Mouse (Mus musculus) lung, embryonic 14.5 days (tissue): ENCODE measurements around the gene Ubac2. TPM values are rescaled to one million over a fixed set of nuclear protein-coding genes. Genes with fewer than 3 reads are reported as not detected.

Experiments
- ATAC-seq: fragments of 200-750 bp; cut with Nextera tagmentation; 2 replicates; pipeline ENCODE4 v1.8.0; 2017; ENCODE audit warnings: mild to moderate bottlenecking, moderate TSS enrichment, moderate library complexity; ENCODE audit not compliant: insufficient read depth
- DNase-seq: peaks from one replicate; pipeline ENCODE4 v3.0.0-alpha.2; 2015
- H3K27ac ChIP-seq: fragments of 300-500 bp; sonication (generic); 2 replicates; pipeline ENCODE4 v1.5.1; 2014; ENCODE audit warnings: low read depth, mild to moderate bottlenecking, moderate library complexity
- H3K27me3 ChIP-seq: fragments of 300-500 bp; sonication (generic); 2 replicates; pipeline ENCODE4 v1.6.1; 2014; ENCODE audit warnings: low read length, control low read depth; ENCODE audit not compliant: insufficient read depth
- H3K36me3 ChIP-seq: fragments of 300-500 bp; sonication (generic); 2 replicates; pipeline ENCODE4 v1.6.1; 2014; ENCODE audit warnings: control low read depth; ENCODE audit not compliant: insufficient read depth
- H3K4me1 ChIP-seq: fragments of 300-500 bp; sonication (generic); 2 replicates; pipeline ENCODE4 v1.6.1; 2014; ENCODE audit warnings: antibody characterized with exemption, control low read depth; ENCODE audit not compliant: insufficient read depth
- H3K4me2 ChIP-seq: fragments of 300-500 bp; sonication (generic); 2 replicates; pipeline ENCODE4 v1.6.1; 2014; ENCODE audit warnings: mild to moderate bottlenecking
- H3K4me3 ChIP-seq: fragments of 300-500 bp; sonication (generic); 2 replicates; pipeline ENCODE4 v1.5.1; 2014; ENCODE audit warnings: low read depth, low read length
- H3K9ac ChIP-seq: fragments of 300-500 bp; sonication (generic); 2 replicates; pipeline ENCODE4 v1.6.1; 2014
- H3K9me3 ChIP-seq: fragments of 300-500 bp; sonication (generic); 2 replicates; pipeline ENCODE4 v1.6.1; 2016; ENCODE audit warnings: low read depth, low read length, control low read depth
- CTCF ChIP-seq: IDR thresholded peaks from 2 replicates; pipeline ENCODE4 v1.5.1; 2016; ENCODE audit warnings: antibody characterized with exemption, low read depth
- WGBS: fragments of 180-500 bp; shearing (Covaris S2); extraction: QIAGEN DNeasy Blood & Tissue Kit; methylation state at CpG from one replicate; pipeline ENCODE4 v1.1.7; 2014; 5-methylcytosine and 5-hydroxymethylcytosine counted together
- polyA plus RNA-seq: library from polyadenylated mRNA; unstranded; fragments of >200 nt; fragmentation: Nextera tagmentation; extraction: Ambion mirVana; gene quantifications from 2 replicates; pipeline ENCODE4 v1.2.1, GENCODE M21; 2014

The Ubac2 gene
- polyA plus RNA-seq, 1 experiment from 2014 or later = 61.1 TPM

GRCm38 (mm10) chr14:121915621-121916020, 37.2 kb downstream of the Ubac2 start, which contains the start of gene Gpr18:
Gpr18 (minus strand) TSS chr14:121915781.
- no peak within 1 kb of the TSS for H3K4me2 ChIP-seq
- ATAC-seq (no peak), DNase-seq (no peak)
- 61% methylated on average over 8 of the region's 8 CpGs for WGBS
- H3K4me3 ChIP-seq = no peak within 1 kb of the TSS
- no peak within 1 kb of the TSS for H3K27ac ChIP-seq
- TF ChIP-seq CTCF = no peak
- peaks cover under 1% of the 10 kb centered on the region; the same call in 1 of the 2 replicates for H3K4me1 ChIP-seq
- peaks cover 39% of the 10 kb centered on the region for H3K36me3 ChIP-seq
- no peak within 1 kb of the TSS for H3K9ac ChIP-seq
- H3K9me3 ChIP-seq = no peaks in the 10 kb centered on the region
- H3K27me3 ChIP-seq = no peaks in the 10 kb centered on the region

- ATAC-seq (no peak), DNase-seq (no peak)
- no peak for TF ChIP-seq CTCF
- Histone ChIP-seq H3K27ac (no peak overlapping the region), H3K4me2 (no peak overlapping the region), H3K9ac (no peak overlapping the region), H3K9me3 (no peaks in the 10 kb centered on the region), H3K36me3 (peaks cover 32% of the 10 kb centered on the region), H3K4me3 (no peak overlapping the region), H3K4me1 (peaks cover 6% of the 10 kb centered on the region; the same call in 1 of the 2 replicates), H3K27me3 (no peaks in the 10 kb centered on the region)
- WGBS = 80% methylated on average over 6 of the region's 6 CpGs
Measured at GRCm38 (mm10) chr14:121916311-121917094, 38.1 kb downstream of the Ubac2 start.

- ATAC-seq = no peak
- peaks cover 6% of the 10 kb centered on the region; the same call in 1 of the 2 replicates for H3K4me1 ChIP-seq
- H3K4me2 ChIP-seq = no peak overlapping the region
- no peak for TF ChIP-seq CTCF
- no peaks in the 10 kb centered on the region for H3K27me3 ChIP-seq
- H3K4me3 ChIP-seq = no peak overlapping the region
- peaks cover 20% of the 10 kb centered on the region; the same call in 1 of the 2 replicates for H3K36me3 ChIP-seq
- 76% methylated on average over 3 of the region's 3 CpGs for WGBS
- no peaks in the 10 kb centered on the region for H3K9me3 ChIP-seq
- no peak overlapping the region for H3K9ac ChIP-seq
- DNase-seq = no peak
- H3K27ac ChIP-seq = no peak overlapping the region
Measured at GRCm38 (mm10) chr14:121918266-121918665, 39.8 kb downstream of the Ubac2 start.

GRCm38 (mm10) chr14:121919752-121920151, 41.3 kb downstream of the Ubac2 start:
- no peak for ATAC-seq
- WGBS = 14% methylated on average over 3 of the region's 3 CpGs
- no peak overlapping the region for H3K9ac ChIP-seq
- peak; percentile 69 for TF ChIP-seq CTCF
- no peaks in the 10 kb centered on the region for H3K9me3 ChIP-seq
- H3K27me3 ChIP-seq = no peaks in the 10 kb centered on the region
- H3K27ac ChIP-seq = no peak overlapping the region
- H3K36me3 ChIP-seq = peaks cover 20% of the 10 kb centered on the region; the same call in 1 of the 2 replicates
- peaks cover 6% of the 10 kb centered on the region; the same call in 1 of the 2 replicates for H3K4me1 ChIP-seq
- H3K4me3 ChIP-seq = no peak overlapping the region
- DNase-seq = peak; percentile 74
- H3K4me2 ChIP-seq = no peak overlapping the region

- peaks cover 6% of the 10 kb centered on the region; the same call in 1 of the 2 replicates for H3K4me1 ChIP-seq
- WGBS = 61% methylated on average over 12 of the region's 12 CpGs
- no peak for TF ChIP-seq CTCF
- H3K27me3 ChIP-seq = no peaks in the 10 kb centered on the region
- peaks cover 20% of the 10 kb centered on the region; the same call in 1 of the 2 replicates for H3K36me3 ChIP-seq
- peak overlapping the region; percentile 36; the same call in 1 of the 2 replicates for H3K27ac ChIP-seq
- H3K9me3 ChIP-seq = no peaks in the 10 kb centered on the region
- H3K4me3 ChIP-seq = no peak overlapping the region
- no peak overlapping the region for H3K4me2 ChIP-seq
- H3K9ac ChIP-seq = peak overlapping the region; percentile 18; the same call in 1 of the 2 replicates
- ATAC-seq = peak; percentile 39
- DNase-seq = peak; percentile 79
Measured at GRCm38 (mm10) chr14:121920511-121921124, 42.2 kb downstream of the Ubac2 start.

GRCm38 (mm10) chr14:121922016-121922415, 43.6 kb downstream of the Ubac2 start:
- Histone ChIP-seq H3K9me3 (no peaks in the 10 kb centered on the region), H3K4me2 (no peak overlapping the region), H3K27me3 (no peaks in the 10 kb centered on the region), H3K4me3 (no peak overlapping the region), H3K27ac (no peak overlapping the region), H3K36me3 (peaks cover 7% of the 10 kb centered on the region; the same call in 1 of the 2 replicates), H3K9ac (no peak overlapping the region), H3K4me1 (peaks cover 6% of the 10 kb centered on the region; the same call in 1 of the 2 replicates)
- no peak for TF ChIP-seq CTCF
- DNase-seq = no peak
- WGBS = 80% methylated on average over 4 of the region's 4 CpGs
- ATAC-seq = no peak

GRCm38 (mm10) chr14:121922731-121923130, 44.3 kb downstream of the Ubac2 start:
- no peak overlapping the region for H3K4me3 ChIP-seq
- no peaks in the 10 kb centered on the region for H3K9me3 ChIP-seq
- no peaks in the 10 kb centered on the region for H3K36me3 ChIP-seq
- peaks cover 6% of the 10 kb centered on the region; the same call in 1 of the 2 replicates for H3K4me1 ChIP-seq
- H3K4me2 ChIP-seq = no peak overlapping the region
- DNase-seq (no peak), ATAC-seq (no peak)
- H3K27me3 ChIP-seq = no peaks in the 10 kb centered on the region
- H3K27ac ChIP-seq = no peak overlapping the region
- no peak for TF ChIP-seq CTCF
- 74% methylated on average over 4 of the region's 4 CpGs for WGBS
- no peak overlapping the region for H3K9ac ChIP-seq
